Mouse (Mus musculus): ENCODE results near the gene Magi2.

DNA sequence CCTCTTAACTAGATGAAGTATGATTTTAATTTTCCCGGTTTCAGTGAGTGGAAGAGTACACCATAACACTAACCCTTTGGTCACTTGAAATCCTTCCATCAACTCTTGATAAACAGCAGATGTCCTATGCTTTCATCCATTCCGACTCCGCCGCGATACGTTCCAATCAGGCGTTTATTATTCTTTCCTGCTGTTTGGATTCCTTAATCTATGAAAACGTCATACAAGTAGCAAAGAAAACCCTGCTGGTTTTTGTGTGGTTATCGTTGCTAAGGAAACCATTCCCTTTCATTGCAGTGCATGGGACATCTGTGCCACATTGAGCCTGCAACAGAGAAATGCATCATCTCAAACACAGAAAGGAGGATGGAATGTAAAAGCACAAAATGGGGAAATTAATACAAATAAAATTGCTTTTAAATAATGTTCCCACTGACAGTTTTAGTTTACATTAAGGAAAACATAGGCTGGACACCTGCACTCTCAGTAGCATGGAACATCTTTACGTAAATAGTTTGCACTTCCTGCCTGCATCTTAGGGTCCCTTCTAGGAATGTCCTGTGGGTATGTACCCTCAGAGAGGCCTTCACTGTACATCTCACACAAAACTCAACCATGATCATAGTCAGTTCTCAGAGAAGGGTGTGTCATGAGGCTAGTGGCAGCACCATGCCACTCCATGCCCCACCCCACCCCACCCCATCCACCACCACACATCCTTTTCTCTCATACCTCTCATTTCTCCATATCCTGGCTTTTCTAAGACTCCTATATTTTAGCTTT, 914.0 kb downstream of the Magi2 start:
- TF ChIP-seq EP300 (IDR thresholded peaks at IDR 0.05; ENCODE audit: low read depth): no peak
- no peak for TF ChIP-seq CTCF (IDR thresholded peaks at IDR 0.05; ENCODE audit: low read depth)
